Mouse (Mus musculus) CH12.LX (cell line): ENCODE results near the gene Mslnl.

Source experiments
- CTCF ChIP-seq, 2 experiments: IDR thresholded peaks in 1 of 2; conservative IDR thresholded peaks in 1 of 2; 2 replicates each; pipeline ENCODE4 v1.5.1; 2011 to 2012; ENCODE audit warnings: low read depth in 2 of 2, low read length in 2 of 2, improper control_type of control experiment in 1 of 2, inconsistent platforms in 1 of 2, mild to moderate bottlenecking in 1 of 2, moderate library complexity in 1 of 2
- ELF1 ChIP-seq: IDR thresholded peaks from 2 replicates; pipeline ENCODE4 v1.6.1; 2014; ENCODE audit warnings: low read depth, mild to moderate bottlenecking, inconsistent platforms, low read length, improper control_type of control experiment
- EP300 ChIP-seq: IDR thresholded peaks from 2 replicates; pipeline ENCODE4 v1.6.1; 2011; ENCODE audit warnings: low read length, improper control_type of control experiment
- ETS1 ChIP-seq: conservative IDR thresholded peaks from 2 replicates; pipeline ENCODE4 v1.6.1; 2012; ENCODE audit warnings: low read depth, mild to moderate bottlenecking, inconsistent platforms, low read length, improper control_type of control experiment, moderate library complexity
- MAFK ChIP-seq: IDR thresholded peaks from 2 replicates; pipeline ENCODE4 v1.6.1; 2011; ENCODE audit warnings: low read length, improper control_type of control experiment; ENCODE audit not compliant: insufficient replicate concordance
- MEF2A ChIP-seq: IDR thresholded peaks from 2 replicates; pipeline ENCODE4 v1.6.1; 2014; ENCODE audit warnings: low read depth, mild to moderate bottlenecking, inconsistent platforms, low read length, improper control_type of control experiment, borderline replicate concordance
- POLR2A ChIP-seq: IDR thresholded peaks from 2 replicates; pipeline ENCODE4 v1.6.1; 2011; ENCODE audit warnings: low read depth, mild to moderate bottlenecking, improper control_type of control experiment, low read length
- RAD21 ChIP-seq: IDR thresholded peaks from 2 replicates; pipeline ENCODE4 v1.6.1; 2011; ENCODE audit warnings: low read depth, mild to moderate bottlenecking, low read length, improper control_type of control experiment, moderate library complexity
- RCOR1 ChIP-seq: conservative IDR thresholded peaks from 2 replicates; pipeline ENCODE4 v1.6.1; 2012; ENCODE audit warnings: low read depth, mild to moderate bottlenecking, inconsistent platforms, low read length, improper control_type of control experiment
- TBP ChIP-seq: conservative IDR thresholded peaks from 2 replicates; pipeline ENCODE4 v1.6.1; 2011; ENCODE audit warnings: low read depth, low read length, improper control_type of control experiment
- USF2 ChIP-seq: conservative IDR thresholded peaks from 2 replicates; pipeline ENCODE4 v1.6.1; 2011; ENCODE audit warnings: low read depth, low read length, improper control_type of control experiment
- ZC3H11A ChIP-seq: IDR thresholded peaks from 2 replicates; pipeline ENCODE4 v1.6.1; 2012; ENCODE audit warnings: low read depth, mild to moderate bottlenecking, inconsistent platforms, low read length, improper control_type of control experiment
- ZNF384 ChIP-seq: IDR thresholded peaks from 2 replicates; pipeline ENCODE4 v1.6.1; 2012; ENCODE audit warnings: low read depth, low read length, improper control_type of control experiment, inconsistent platforms

DNA sequence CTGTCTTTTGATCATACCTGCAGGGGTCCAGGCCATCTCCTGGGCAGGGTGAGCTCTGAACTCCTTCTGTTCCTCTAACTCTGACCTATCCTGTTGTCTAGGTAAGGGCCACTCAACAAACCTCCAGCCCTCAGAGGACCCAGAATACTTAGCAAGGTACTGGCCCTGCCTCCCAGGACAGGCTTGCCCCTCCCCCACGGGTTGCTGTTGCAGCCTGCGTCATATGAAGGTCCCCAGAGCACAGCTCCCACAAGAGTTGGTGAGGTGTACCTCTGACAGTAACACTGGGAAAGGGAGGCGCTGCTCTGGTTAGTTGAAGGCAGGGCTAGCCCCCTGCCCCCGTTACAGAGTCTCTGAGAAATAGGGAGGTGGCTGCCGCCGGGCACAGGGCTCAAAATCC, 19.7 kb upstream of the Mslnl start:
- no peak for TF ChIP-seq POLR2A
- TF ChIP-seq RCOR1 = no peak
- TF ChIP-seq CTCF (conservative IDR thresholded peaks at IDR 0.05 in 1 of 2, IDR thresholded peaks at IDR 0.05 in 1 of 2; ENCODE audit: low read depth in 2 of 2, low read length in 2 of 2) = no peak
- TF ChIP-seq ETS1 = no peak
- TF ChIP-seq TBP = no peak
- TF ChIP-seq MAFK = no peak
- no peak for TF ChIP-seq RAD21
- no peak for TF ChIP-seq ZC3H11A
- no peak for TF ChIP-seq ELF1
- TF ChIP-seq MEF2A = no peak
- TF ChIP-seq ZNF384 = no peak
- TF ChIP-seq EP300 = no peak
- no peak for TF ChIP-seq USF2
